Mouse (Mus musculus) kidney, adult 2 months (tissue): ENCODE measurements around the gene Mccc2. TPM values are rescaled to one million over a fixed set of nuclear protein-coding genes. Genes with fewer than 3 reads are reported as not detected.

ENCODE experiments used
- DNase-seq: peaks from one replicate; pipeline ENCODE4 v3.0.0; 2021
- H3K27ac ChIP-seq: fragments of 200-500 bp; 2 replicates; pipeline ENCODE4 v1.5.1; 2012; ENCODE audit warnings: low read depth, low read length, control low read depth, inconsistent platforms; ENCODE audit not compliant: insufficient read depth
- H3K27me3 ChIP-seq: fragments of 200-500 bp; replicated peaks from 2 replicates; pipeline ENCODE4 v1.6.1; 2012; ENCODE audit warnings: mild to moderate bottlenecking, moderate library complexity, low read length, inconsistent platforms; ENCODE audit not compliant: control insufficient read depth, insufficient read depth
- H3K36me3 ChIP-seq: fragments of 200-500 bp; 2 replicates; pipeline ENCODE4 v1.6.1; 2012; ENCODE audit warnings: mild to moderate bottlenecking, moderate library complexity, low read length, inconsistent platforms; ENCODE audit not compliant: control insufficient read depth, insufficient read depth
- H3K4me1 ChIP-seq: fragments of 200-500 bp; 2 replicates; pipeline ENCODE4 v1.6.1; 2011; ENCODE audit warnings: low read length; ENCODE audit not compliant: control insufficient read depth, insufficient read depth
- H3K4me3 ChIP-seq: fragments of 200-500 bp; 2 replicates; pipeline ENCODE4 v1.5.1; 2011; ENCODE audit warnings: mild to moderate bottlenecking, low read depth, low read length, control low read depth; ENCODE audit not compliant: insufficient read depth
- CTCF ChIP-seq: fragments of 200-500 bp; conservative IDR thresholded peaks from 2 replicates; pipeline ENCODE4 v1.5.1; 2011; ENCODE audit warnings: low read depth, mild to moderate bottlenecking, control low read depth, low read length, moderate library complexity, mixed read lengths; ENCODE audit not compliant: insufficient read depth, insufficient read length
- POLR2A ChIP-seq: fragments of 200-500 bp; IDR thresholded peaks from one replicate; pipeline ENCODE4 v1.6.1; 2011; ENCODE audit warnings: low read depth, low read length, control low read depth
- WGBS: fragments of 180-500 bp; shearing (Covaris S2); methylation state at CpG from one replicate; pipeline ENCODE4 v1.1.7; 2018; 5-methylcytosine and 5-hydroxymethylcytosine counted together
- polyA plus RNA-seq: library from polyadenylated mRNA; depleted of rRNA; stranded (reverse); fragments of >200 nt; gene quantifications from 2 replicates; pipeline ENCODE4 v1.2.3, GENCODE M21; 2012

Mccc2 gene
- polyA plus RNA-seq, 1 experiment: 79.5 TPM

- Histone ChIP-seq H3K27ac (no peak overlapping the region), H3K4me3 (no peak overlapping the region), H3K36me3 (peaks cover 7% of the 10 kb centered on the region), H3K27me3 (no peaks in the 10 kb centered on the region), H3K4me1 (no peaks in the 10 kb centered on the region)
- DNase-seq: no peak
- TF ChIP-seq CTCF (no peak), POLR2A (no peak)
- WGBS: 93% methylated on average over 11 of the region's 11 CpGs
These were observed 48.3 kb downstream of the Mccc2 start for GRCm38 (mm10) chr13:99967013-99967678.

DNA sequence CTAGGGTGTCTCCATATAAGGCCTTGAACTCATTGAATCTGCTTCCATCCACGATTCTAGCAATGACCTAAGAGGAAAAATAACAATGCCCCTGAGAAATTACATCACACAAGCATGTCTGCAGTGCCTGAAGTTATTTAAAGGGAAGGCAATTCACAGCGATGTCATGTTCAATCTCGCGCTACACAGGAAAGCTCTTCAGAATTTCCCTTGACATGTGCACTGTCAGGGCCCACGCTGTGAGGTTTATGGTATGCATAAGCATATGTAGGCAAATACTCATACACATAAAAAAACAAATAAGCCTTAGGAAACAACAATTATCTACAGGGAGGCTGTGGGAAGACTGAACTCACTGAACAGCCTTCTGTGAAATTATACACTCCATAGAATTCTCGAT is 51.6 kb downstream of the Mccc2 start:
- H3K27ac ChIP-seq: no peak overlapping the region
- H3K4me3 ChIP-seq: no peak overlapping the region
- no peaks in the 10 kb centered on the region for H3K4me1 ChIP-seq
- DNase-seq: no peak
- TF ChIP-seq POLR2A: no peak
- TF ChIP-seq CTCF: no peak
- no peaks in the 10 kb centered on the region for H3K27me3 ChIP-seq
- 85% methylated on average over 6 of the region's 6 CpGs for whole genome bisulfite sequencing
- peaks cover 12% of the 10 kb centered on the region for H3K36me3 ChIP-seq

DNA sequence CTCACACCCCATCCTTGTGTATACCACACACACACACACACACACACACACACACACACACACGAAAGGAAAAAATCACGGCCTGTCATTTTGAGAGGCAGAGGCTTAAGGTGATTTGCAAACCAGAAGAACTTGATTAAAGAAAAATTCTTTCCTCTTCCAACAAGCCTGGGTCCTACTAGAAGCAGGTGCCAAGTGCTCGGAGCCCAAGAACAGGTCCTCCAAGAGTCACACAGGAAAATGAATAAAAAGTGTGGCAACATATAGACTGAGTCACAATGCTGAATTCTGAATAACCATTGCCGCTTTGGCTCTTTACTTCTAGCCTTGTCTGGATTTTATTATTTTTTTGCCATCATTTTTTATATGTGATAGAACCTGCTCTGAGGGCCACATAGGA is 53.8 kb downstream of the Mccc2 start:
- DNase-seq: no peak
- no peak overlapping the region for H3K4me3 ChIP-seq
- H3K36me3 ChIP-seq: peaks cover 13% of the 10 kb centered on the region
- H3K27me3 ChIP-seq: no peaks in the 10 kb centered on the region
- H3K4me1 ChIP-seq: no peaks in the 10 kb centered on the region
- WGBS: 91% methylated on average over 4 of the region's 4 CpGs
- no peak overlapping the region for H3K27ac ChIP-seq
- TF ChIP-seq CTCF (no peak), POLR2A (no peak)

DNA sequence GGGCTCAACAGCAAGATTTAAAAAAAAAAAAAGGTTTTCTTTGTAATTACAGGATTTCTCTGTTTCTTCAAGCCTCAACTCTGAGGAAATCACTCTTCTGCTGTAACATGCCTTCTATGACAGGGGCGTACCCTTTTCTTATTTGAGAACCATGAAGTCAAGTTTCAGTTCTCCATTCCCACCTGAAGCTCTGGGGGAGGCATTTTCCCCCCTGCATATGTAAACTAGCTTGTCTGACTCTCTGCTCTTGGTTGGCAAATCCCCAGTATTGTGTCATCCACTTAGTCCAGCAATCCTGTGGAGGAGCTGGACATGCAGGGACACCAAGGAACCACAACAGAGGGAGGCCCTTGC is 59.9 kb downstream of the Mccc2 start:
- no peak for TF ChIP-seq CTCF
- TF ChIP-seq POLR2A: no peak
- WGBS: 92% methylated on average over 1 of the region's 1 CpGs
- H3K36me3 ChIP-seq: peaks cover 8% of the 10 kb centered on the region
- no peak overlapping the region for H3K4me3 ChIP-seq
- peak; percentile 3 for DNase-seq
- H3K27me3 ChIP-seq: no peaks in the 10 kb centered on the region
- H3K4me1 ChIP-seq: no peaks in the 10 kb centered on the region
- H3K27ac ChIP-seq: no peak overlapping the region

DNA sequence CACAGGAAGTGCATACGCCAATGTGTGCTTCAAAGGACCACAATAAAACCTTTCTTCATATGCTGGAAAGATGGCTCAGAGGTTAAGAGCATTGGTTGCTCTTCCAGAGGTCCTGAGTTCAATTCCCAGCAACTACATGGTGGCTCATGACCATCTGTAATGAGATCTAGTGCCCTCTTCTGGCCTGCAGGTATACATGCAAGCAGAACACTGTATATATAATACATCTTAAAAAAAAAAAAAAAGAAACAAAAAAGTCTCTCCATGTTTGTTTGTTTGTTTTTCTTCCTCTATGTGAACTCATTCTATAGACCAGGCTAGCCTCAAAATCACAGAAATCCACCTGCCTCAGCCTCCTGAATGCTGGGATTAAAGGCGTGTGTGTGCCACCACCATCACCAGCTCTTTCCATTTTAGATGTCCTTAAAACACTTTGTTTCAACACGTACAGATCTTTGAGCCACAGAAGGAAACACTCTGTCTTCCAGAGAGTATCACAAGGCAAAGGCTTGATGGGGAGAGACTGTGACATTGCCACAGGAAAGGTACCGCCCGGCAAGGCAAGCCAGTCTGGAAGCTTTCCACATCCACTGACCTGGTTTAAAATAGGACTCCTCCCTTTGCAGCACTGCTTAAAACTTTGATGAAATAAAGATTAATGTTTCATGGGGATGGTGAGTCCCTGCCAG is 60.4 kb downstream of the Mccc2 start:
- Histone ChIP-seq H3K36me3 (peaks cover 6% of the 10 kb centered on the region), H3K27me3 (no peaks in the 10 kb centered on the region), H3K4me3 (no peak overlapping the region), H3K27ac (no peak overlapping the region), H3K4me1 (no peaks in the 10 kb centered on the region)
- DNase-seq: peak; percentile 12
- WGBS: 82% methylated on average over 5 of the region's 5 CpGs
- TF ChIP-seq POLR2A (no peak), CTCF (no peak)

DNA sequence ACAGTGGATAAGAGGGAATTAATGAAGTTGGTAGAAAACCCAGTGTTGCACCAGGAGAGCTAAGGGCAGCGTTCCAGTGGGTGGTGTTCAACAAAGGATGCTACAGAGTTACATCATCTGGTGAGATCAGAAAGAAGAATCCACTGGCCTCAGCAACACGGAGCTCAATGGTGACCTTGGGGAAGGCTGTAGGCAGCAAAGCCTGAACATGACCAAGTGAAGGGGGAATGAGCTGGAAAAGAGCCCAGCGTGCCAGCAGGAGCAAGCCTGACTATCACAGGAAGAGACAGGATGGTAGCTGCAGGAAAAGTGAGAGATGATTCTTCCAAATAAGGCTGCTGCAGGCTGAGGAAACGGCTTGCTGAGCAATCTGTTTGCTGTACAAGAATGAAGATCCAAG is 68.0 kb downstream of the Mccc2 start:
- no peak overlapping the region for H3K27ac ChIP-seq
- H3K4me1 ChIP-seq: no peaks in the 10 kb centered on the region
- no peaks in the 10 kb centered on the region; the same call in 1 of the 2 replicates for H3K36me3 ChIP-seq
- no peak overlapping the region for H3K4me3 ChIP-seq
- TF ChIP-seq POLR2A (no peak), CTCF (no peak)
- DNase-seq: no peak
- WGBS: 83% methylated on average over 4 of the region's 4 CpGs
- no peaks in the 10 kb centered on the region for H3K27me3 ChIP-seq

DNA sequence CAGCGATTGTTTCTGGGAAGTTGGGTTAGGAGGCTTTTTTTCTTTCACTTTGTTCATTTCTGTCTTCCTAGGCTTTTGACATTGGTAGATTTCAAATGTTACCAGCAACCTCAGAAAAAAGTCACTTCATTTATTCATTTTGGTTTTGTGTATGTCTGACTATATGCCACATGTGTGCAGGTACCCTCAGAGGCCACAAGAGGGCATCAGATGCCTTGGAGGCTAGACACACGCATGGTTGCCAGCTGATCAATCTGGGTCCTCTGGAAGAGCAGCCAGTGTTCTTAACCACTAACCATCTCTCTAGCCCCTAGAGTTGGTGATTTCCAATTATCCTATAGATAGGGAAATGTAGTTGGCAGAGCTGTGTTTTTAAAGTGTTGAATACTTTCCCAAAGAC is 71.9 kb downstream of the Mccc2 start:
- Histone ChIP-seq H3K4me3 (no peak overlapping the region), H3K36me3 (no peaks in the 10 kb centered on the region; the same call in 1 of the 2 replicates), H3K27ac (no peak overlapping the region), H3K4me1 (no peaks in the 10 kb centered on the region), H3K27me3 (no peaks in the 10 kb centered on the region)
- 97% methylated on average over 2 of the region's 2 CpGs for WGBS
- TF ChIP-seq CTCF: 0 out of 2 replicates have a peak, but pooled peaks have one; percentile 13
- TF ChIP-seq POLR2A: no peak
- no peak for DNase-seq

- H3K4me3 ChIP-seq: no peak overlapping the region
- no peak for TF ChIP-seq CTCF
- TF ChIP-seq POLR2A: no peak
- WGBS: 48% methylated on average over 2 of the region's 2 CpGs
- no peak for DNase-seq
- no peaks in the 10 kb centered on the region for H3K36me3 ChIP-seq
- no peak overlapping the region for H3K27ac ChIP-seq
- H3K4me1 ChIP-seq: no peaks in the 10 kb centered on the region
- no peaks in the 10 kb centered on the region for H3K27me3 ChIP-seq
These were observed 74.8 kb downstream of the Mccc2 start for GRCm38 (mm10) chr13:99940601-99941000.
